Mouse (Mus musculus) adrenal gland, postnatal 4 days (tissue): Measurements from ENCODE around the gene Sorbs1. TPM values are rescaled to one million over a fixed set of nuclear protein-coding genes. Genes with fewer than 3 reads are reported as not detected.

ENCODE experiments used
- DNase-seq, 2 experiments: peaks; one replicate each; pipeline ENCODE4 v3.0.0; 2021 to 2022; ENCODE audit warnings: low spot score in 2 of 2, mixed read lengths in 2 of 2
- total RNA-seq, 2 experiments: library from RNA; stranded (reverse); gene quantifications; 2 replicates each; pipeline ENCODE4 v1.2.3; 2021

Gene Sorbs1
- total RNA-seq, 2 experiments from 2014 or later = 59.6 to 69.4 TPM

GRCm38 (mm10) chr19:40349281-40349680, 164.3 kb downstream of the Sorbs1 start:
- DNase-seq = no peak

GRCm38 (mm10) chr19:40348652-40349051, 164.9 kb downstream of the Sorbs1 start:
- DNase-seq = no peak

GRCm38 (mm10) chr19:40348175-40348574, 165.4 kb downstream of the Sorbs1 start:
- no peak for DNase-seq

GRCm38 (mm10) chr19:40346908-40347307, 166.7 kb downstream of the Sorbs1 start:
- DNase-seq = no peak

GRCm38 (mm10) chr19:40346232-40346844, 167.2 kb downstream of the Sorbs1 start:
- DNase-seq = no peak

GRCm38 (mm10) chr19:40345684-40346083, 167.9 kb downstream of the Sorbs1 start:
- DNase-seq = no peak

- peak; percentile 50 to 77 for DNase-seq
Observed at GRCm38 (mm10) chr19:40343018-40343417, 170.6 kb downstream of the Sorbs1 start.

- DNase-seq = no peak
Observed at GRCm38 (mm10) chr19:40341141-40341540, 172.4 kb downstream of the Sorbs1 start.

GRCm38 (mm10) chr19:40336694-40337093, 176.9 kb downstream of the Sorbs1 start:
- no peak for DNase-seq

GRCm38 (mm10) chr19:40333905-40334304, 179.7 kb downstream of the Sorbs1 start:
- DNase-seq = no peak

GRCm38 (mm10) chr19:40333081-40333480, 180.5 kb downstream of the Sorbs1 start:
- DNase-seq = no peak

GRCm38 (mm10) chr19:40332303-40332702, 181.3 kb downstream of the Sorbs1 start:
- DNase-seq = no peak

- DNase-seq = no peak
Observed at GRCm38 (mm10) chr19:40331846-40332245, 181.7 kb downstream of the Sorbs1 start.

- DNase-seq = no peak
Observed at GRCm38 (mm10) chr19:40326126-40326525, 187.5 kb downstream of the Sorbs1 start.

GRCm38 (mm10) chr19:40325381-40325780, 188.2 kb downstream of the Sorbs1 start:
- DNase-seq = no peak

GRCm38 (mm10) chr19:40322226-40322625, 191.4 kb downstream of the Sorbs1 start:
- DNase-seq = no peak

- DNase-seq = no peak
Observed at GRCm38 (mm10) chr19:40319199-40319598, 194.4 kb downstream of the Sorbs1 start.

GRCm38 (mm10) chr19:40318511-40318910, 195.1 kb downstream of the Sorbs1 start:
- no peak for DNase-seq

- DNase-seq = no peak
Observed at GRCm38 (mm10) chr19:40317001-40317400, 196.6 kb downstream of the Sorbs1 start.

GRCm38 (mm10) chr19:40314252-40314651, 199.3 kb downstream of the Sorbs1 start:
- DNase-seq = no peak

- no peak for DNase-seq
Observed at GRCm38 (mm10) chr19:40311631-40312030, 201.9 kb downstream of the Sorbs1 start.

GRCm38 (mm10) chr19:40310410-40311130, 203.0 kb downstream of the Sorbs1 start:
- DNase-seq = no peak

GRCm38 (mm10) chr19:40309911-40310310, 203.7 kb downstream of the Sorbs1 start:
- DNase-seq = no peak
